Mouse (Mus musculus) liver, embryonic 16.5 days (tissue): ENCODE measurements at regions not wholly inside any gene's neighbourhood (a gene's known extent, or its start where the extent isn't known, plus 50 kb on each side); places are given as distances from the start of the nearest gene placed in this dataset.

ENCODE experiments used
- ATAC-seq: fragments of 200-750 bp; cut with Nextera tagmentation; 2 replicates; pipeline ENCODE4 v1.8.0; 2017; ENCODE audit warnings: low read depth, mild to moderate bottlenecking, moderate number of reproducible peaks, moderate library complexity
- H3K27ac ChIP-seq: fragments of 300-500 bp; sonication (generic); 2 replicates; pipeline ENCODE4 v1.5.1; 2014; ENCODE audit warnings: mild to moderate bottlenecking, low read length
- H3K27me3 ChIP-seq: fragments of 300-500 bp; sonication (generic); 2 replicates; pipeline ENCODE4 v1.6.1; 2014; ENCODE audit warnings: low read depth, low read length, mixed read lengths; ENCODE audit not compliant: control insufficient read depth, insufficient read depth
- H3K36me3 ChIP-seq: fragments of 300-500 bp; sonication (generic); 2 replicates; pipeline ENCODE4 v1.6.1; 2014; ENCODE audit warnings: mild to moderate bottlenecking; ENCODE audit not compliant: control insufficient read depth, insufficient read depth
- H3K4me1 ChIP-seq: fragments of 300-500 bp; sonication (generic); 2 replicates; pipeline ENCODE4 v1.6.1; 2014; ENCODE audit warnings: low read depth, low read length, mixed read lengths; ENCODE audit not compliant: control insufficient read depth
- H3K4me2 ChIP-seq: fragments of 300-500 bp; sonication (generic); 2 replicates; pipeline ENCODE4 v1.6.1; 2014; ENCODE audit warnings: low read depth, low read length, mixed read lengths
- H3K4me3 ChIP-seq: fragments of 300-500 bp; sonication (generic); 2 replicates; pipeline ENCODE4 v1.5.1; 2014; ENCODE audit warnings: low read depth, mild to moderate bottlenecking, low read length
- H3K9ac ChIP-seq: fragments of 300-500 bp; sonication (generic); 2 replicates; pipeline ENCODE4 v1.6.1; 2014; ENCODE audit warnings: low read depth, low read length
- H3K9me3 ChIP-seq: fragments of 300-500 bp; sonication (generic); replicated peaks from 2 replicates; pipeline ENCODE4 v1.6.1; 2016; ENCODE audit warnings: low read length; ENCODE audit not compliant: control insufficient read depth
- WGBS: fragments of 180-500 bp; shearing (Covaris S2); extraction: QIAGEN DNeasy Blood & Tissue Kit; methylation state at CpG from one replicate; pipeline ENCODE4 v1.1.7; 2014; ENCODE audit not compliant: insufficient replicate concordance; 5-methylcytosine and 5-hydroxymethylcytosine counted together

GRCm38 (mm10) chr7:75360874-75361273 lies 51.8 kb upstream of the Sv2b start:
- H3K36me3 ChIP-seq, result no peaks in the 10 kb centered on the region
- H3K9ac ChIP-seq, result no peak overlapping the region
- no peaks in the 10 kb centered on the region for H3K27me3 ChIP-seq
- no peak overlapping the region for H3K4me3 ChIP-seq
- H3K4me2 ChIP-seq, result no peak overlapping the region
- H3K9me3 ChIP-seq, result no peaks in the 10 kb centered on the region
- H3K4me1 ChIP-seq, result no peaks in the 10 kb centered on the region
- H3K27ac ChIP-seq, result no peak overlapping the region
- ATAC-seq, result no peak
- 31% methylated on average over 6 of the region's 6 CpGs for WGBS

GRCm38 (mm10) chr7:75362541-75362940 lies 53.5 kb upstream of the Sv2b start:
- no peak overlapping the region for H3K9ac ChIP-seq
- WGBS, result 41% methylated on average over 6 of the region's 6 CpGs
- no peak for ATAC-seq

GRCm38 (mm10) chr7:75365480-75365879 lies 56.4 kb upstream of the Sv2b start:
- no peak for ATAC-seq
- 22% methylated on average over 3 of the region's 3 CpGs for WGBS
- Histone ChIP-seq H3K27me3 (no peaks in the 10 kb centered on the region), H3K27ac (no peak overlapping the region), H3K36me3 (no peaks in the 10 kb centered on the region), H3K9ac (no peak overlapping the region), H3K4me2 (no peak overlapping the region), H3K4me3 (no peak overlapping the region), H3K9me3 (no peaks in the 10 kb centered on the region), H3K4me1 (no peaks in the 10 kb centered on the region)

More at GRCm38 (mm10) chr7:75362541-75362940, 53.5 kb upstream of the Sv2b start:
- Histone ChIP-seq H3K4me2 (no peak overlapping the region), H3K9me3 (no peaks in the 10 kb centered on the region), H3K4me3 (no peak overlapping the region), H3K27ac (no peak overlapping the region), H3K4me1 (no peaks in the 10 kb centered on the region), H3K36me3 (no peaks in the 10 kb centered on the region), H3K27me3 (no peaks in the 10 kb centered on the region)

- H3K27ac ChIP-seq, result no peak overlapping the region
- no peaks in the 10 kb centered on the region for H3K9me3 ChIP-seq
- 6% methylated on average over 8 of the region's 8 CpGs for WGBS
- no peaks in the 10 kb centered on the region for H3K36me3 ChIP-seq
- ATAC-seq, result no peak
- no peaks in the 10 kb centered on the region for H3K4me1 ChIP-seq
- H3K4me2 ChIP-seq, result no peak overlapping the region
- no peak overlapping the region for H3K4me3 ChIP-seq
- no peak overlapping the region for H3K9ac ChIP-seq
- H3K27me3 ChIP-seq, result no peaks in the 10 kb centered on the region
These were observed 57.3 kb upstream of the Sv2b start for GRCm38 (mm10) chr7:75366285-75366882.

- no peak overlapping the region for H3K9ac ChIP-seq
- WGBS, result 42% methylated on average over 9 of the region's 9 CpGs
- no peak overlapping the region for H3K4me2 ChIP-seq
- no peak overlapping the region for H3K27ac ChIP-seq
- no peaks in the 10 kb centered on the region for H3K36me3 ChIP-seq
- H3K4me1 ChIP-seq, result no peaks in the 10 kb centered on the region
- H3K4me3 ChIP-seq, result no peak overlapping the region
- no peak for ATAC-seq
- H3K9me3 ChIP-seq, result no peaks in the 10 kb centered on the region
- H3K27me3 ChIP-seq, result no peaks in the 10 kb centered on the region
These were observed 59.3 kb upstream of the Sv2b start for GRCm38 (mm10) chr7:75368315-75368714.

GRCm38 (mm10) chr7:75369366-75369765 lies 60.3 kb upstream of the Sv2b start:
- ATAC-seq, result no peak
- WGBS, result 60% methylated on average over 4 of the region's 4 CpGs
- Histone ChIP-seq H3K9ac (no peak overlapping the region), H3K9me3 (no peaks in the 10 kb centered on the region), H3K27ac (no peak overlapping the region), H3K4me3 (no peak overlapping the region), H3K27me3 (no peaks in the 10 kb centered on the region), H3K4me2 (no peak overlapping the region), H3K36me3 (no peaks in the 10 kb centered on the region), H3K4me1 (no peaks in the 10 kb centered on the region)

GRCm38 (mm10) chr7:75370595-75371519 lies 61.8 kb upstream of the Sv2b start:
- Histone ChIP-seq H3K36me3 (no peaks in the 10 kb centered on the region), H3K27me3 (no peaks in the 10 kb centered on the region), H3K4me2 (no peak overlapping the region), H3K27ac (no peak overlapping the region), H3K9ac (no peak overlapping the region), H3K9me3 (no peaks in the 10 kb centered on the region), H3K4me3 (no peak overlapping the region), H3K4me1 (no peaks in the 10 kb centered on the region)
- WGBS, result 18% methylated on average over 12 of the region's 12 CpGs
- peak; percentile 30 for ATAC-seq

- Histone ChIP-seq H3K4me2 (no peak overlapping the region), H3K36me3 (no peaks in the 10 kb centered on the region), H3K27ac (no peak overlapping the region), H3K4me3 (no peak overlapping the region), H3K9ac (no peak overlapping the region), H3K4me1 (no peaks in the 10 kb centered on the region), H3K9me3 (no peaks in the 10 kb centered on the region), H3K27me3 (no peaks in the 10 kb centered on the region)
- ATAC-seq, result no peak
These were observed 62.4 kb upstream of the Sv2b start for GRCm38 (mm10) chr7:75371520-75371876.

GRCm38 (mm10) chr7:75371991-75372390 lies 62.9 kb upstream of the Sv2b start:
- H3K4me2 ChIP-seq, result no peak overlapping the region
- H3K4me1 ChIP-seq, result no peaks in the 10 kb centered on the region
- no peaks in the 10 kb centered on the region for H3K27me3 ChIP-seq
- H3K4me3 ChIP-seq, result no peak overlapping the region
- no peaks in the 10 kb centered on the region for H3K36me3 ChIP-seq
- ATAC-seq, result peak; percentile 45; the same call in 1 of the 2 replicates
- no peaks in the 10 kb centered on the region for H3K9me3 ChIP-seq
- 14% methylated on average over 6 of the region's 6 CpGs for WGBS
- H3K9ac ChIP-seq, result no peak overlapping the region
- H3K27ac ChIP-seq, result no peak overlapping the region
